Mouse (Mus musculus): Measurements from ENCODE around the gene Arfrp1. TPM values are rescaled to one million over a fixed set of nuclear protein-coding genes. Genes with fewer than 3 reads are reported as not detected.
A peak's percentile ranks its signal among the peaks of the same experiment; 100 is the strongest.

Gene Arfrp1
- polyA plus RNA-seq (2015; fragmentation: Nextera tagmentation; extraction: Ambion mirVana), result 90.5 and 98.2 TPM in 2 replicates

- Histone ChIP-seq H3K27ac (peak within 1 kb of the TSS; percentile 85), H3K27me3 (no peaks in the 10 kb centered on the region), H3K9me3 (replicated peaks) (no peaks in the 10 kb centered on the region), H3K36me3 (ENCODE audit: poor library complexity, severe bottlenecking) (peaks cover 49% of the 10 kb centered on the region), H3K4me2 (peak within 1 kb of the TSS; percentile 98), H3K4me3 (peak within 1 kb of the TSS; percentile 81), H3K9ac (peak within 1 kb of the TSS; percentile 92), H3K4me1 (peaks cover 44% of the 10 kb centered on the region)
- WGBS, result under 1% methylated on average over 70 of the region's 71 CpGs
- ATAC-seq, result peak; percentile 95
These were observed at the start of gene Arfrp1, which contains the start of gene Zgpat for GRCm38 (mm10) chr2:181364860-181365596. Gene Arfrp1 (minus strand): TSS chr2:181365404. Gene Zgpat (plus strand): TSS chr2:181364928.

GRCm38 (mm10) chr2:181413141-181413540, 47.9 kb upstream of the Arfrp1 start:
- H3K27ac ChIP-seq, result no peak overlapping the region
- no peak for ATAC-seq
- H3K4me2 ChIP-seq, result no peak overlapping the region
- 54% methylated on average over 2 of the region's 2 CpGs for WGBS
- no peak overlapping the region for H3K4me3 ChIP-seq
- H3K9ac ChIP-seq, result no peak overlapping the region
- H3K36me3 ChIP-seq (ENCODE audit: poor library complexity, severe bottlenecking), result no peaks in the 10 kb centered on the region
- H3K9me3 ChIP-seq (replicated peaks), result no peaks in the 10 kb centered on the region
- H3K27me3 ChIP-seq, result no peaks in the 10 kb centered on the region
- H3K4me1 ChIP-seq, result no peaks in the 10 kb centered on the region

GRCm38 (mm10) chr2:181410760-181411473, 45.7 kb upstream of the Arfrp1 start:
- Histone ChIP-seq H3K27me3 (no peaks in the 10 kb centered on the region), H3K9ac (0 out of 2 replicates have a peak overlapping the region, but pooled peaks have one; percentile 18), H3K4me2 (no peak overlapping the region), H3K27ac (peak overlapping the region; percentile 69; the same call in 1 of the 2 replicates), H3K4me3 (no peak overlapping the region), H3K9me3 (replicated peaks) (no peaks in the 10 kb centered on the region), H3K36me3 (ENCODE audit: poor library complexity, severe bottlenecking) (no peaks in the 10 kb centered on the region), H3K4me1 (no peaks in the 10 kb centered on the region)
- WGBS, result 31% methylated on average over 4 of the region's 4 CpGs
- ATAC-seq, result peak; percentile 80

GRCm38 (mm10) chr2:181409643-181410042, 44.4 kb upstream of the Arfrp1 start:
- Histone ChIP-seq H3K9me3 (replicated peaks) (no peaks in the 10 kb centered on the region), H3K4me3 (no peak overlapping the region), H3K27me3 (no peaks in the 10 kb centered on the region), H3K27ac (no peak overlapping the region), H3K4me2 (no peak overlapping the region), H3K9ac (no peak overlapping the region), H3K4me1 (no peaks in the 10 kb centered on the region), H3K36me3 (ENCODE audit: poor library complexity, severe bottlenecking) (no peaks in the 10 kb centered on the region)
- 86% methylated on average over 7 of the region's 7 CpGs for WGBS
- ATAC-seq, result no peak

- no peaks in the 10 kb centered on the region for H3K9me3 ChIP-seq (replicated peaks)
- H3K27ac ChIP-seq, result no peak overlapping the region
- H3K36me3 ChIP-seq (ENCODE audit: poor library complexity, severe bottlenecking), result no peaks in the 10 kb centered on the region
- no peaks in the 10 kb centered on the region for H3K27me3 ChIP-seq
- no peak overlapping the region for H3K9ac ChIP-seq
- 94% methylated on average over 3 of the region's 3 CpGs for WGBS
- H3K4me1 ChIP-seq, result no peaks in the 10 kb centered on the region
- no peak for ATAC-seq
- no peak overlapping the region for H3K4me3 ChIP-seq
- H3K4me2 ChIP-seq, result no peak overlapping the region
These were observed 38.5 kb upstream of the Arfrp1 start for GRCm38 (mm10) chr2:181403722-181404121.

- ATAC-seq, result no peak
These were observed 36.3 kb upstream of the Arfrp1 start for GRCm38 (mm10) chr2:181401497-181401896.

GRCm38 (mm10) chr2:181397207-181397761, 32.1 kb upstream of the Arfrp1 start:
- WGBS, result 67% methylated on average over 5 of the region's 5 CpGs
- H3K4me2 ChIP-seq, result no peak overlapping the region
- H3K36me3 ChIP-seq (ENCODE audit: poor library complexity, severe bottlenecking), result peaks cover 2% of the 10 kb centered on the region; the same call in 1 of the 2 replicates
- no peaks in the 10 kb centered on the region for H3K9me3 ChIP-seq (replicated peaks)
- ATAC-seq, result no peak
- no peak overlapping the region for H3K9ac ChIP-seq
- no peak overlapping the region for H3K4me3 ChIP-seq
- no peaks in the 10 kb centered on the region for H3K27me3 ChIP-seq
- H3K27ac ChIP-seq, result no peak overlapping the region
- no peaks in the 10 kb centered on the region for H3K4me1 ChIP-seq

More at GRCm38 (mm10) chr2:181401497-181401896, 36.3 kb upstream of the Arfrp1 start:
- 45% methylated on average over 1 of the region's 1 CpGs for WGBS
- H3K4me3 ChIP-seq, result no peak overlapping the region
- no peaks in the 10 kb centered on the region for H3K9me3 ChIP-seq (replicated peaks)
- H3K27ac ChIP-seq, result no peak overlapping the region
- H3K36me3 ChIP-seq (ENCODE audit: poor library complexity, severe bottlenecking), result no peaks in the 10 kb centered on the region
- H3K9ac ChIP-seq, result no peak overlapping the region
- no peaks in the 10 kb centered on the region for H3K4me1 ChIP-seq
- H3K27me3 ChIP-seq, result no peaks in the 10 kb centered on the region
- H3K4me2 ChIP-seq, result no peak overlapping the region

GRCm38 (mm10) chr2:181394086-181394485, 28.9 kb upstream of the Arfrp1 start:
- ATAC-seq, result no peak
- peaks cover 25% of the 10 kb centered on the region for H3K36me3 ChIP-seq (ENCODE audit: poor library complexity, severe bottlenecking)
- H3K4me3 ChIP-seq, result no peak overlapping the region
- H3K4me1 ChIP-seq, result no peaks in the 10 kb centered on the region
- H3K9ac ChIP-seq, result no peak overlapping the region
- H3K27me3 ChIP-seq, result no peaks in the 10 kb centered on the region
- H3K4me2 ChIP-seq, result no peak overlapping the region
- no peaks in the 10 kb centered on the region for H3K9me3 ChIP-seq (replicated peaks)
- no peak overlapping the region for H3K27ac ChIP-seq
- WGBS, result 90% methylated on average over 3 of the region's 3 CpGs

GRCm38 (mm10) chr2:181392600-181393213, 27.5 kb upstream of the Arfrp1 start:
- Histone ChIP-seq H3K4me1 (no peaks in the 10 kb centered on the region), H3K4me3 (no peak overlapping the region), H3K4me2 (no peak overlapping the region), H3K36me3 (ENCODE audit: poor library complexity, severe bottlenecking) (peaks cover 25% of the 10 kb centered on the region), H3K27ac (no peak overlapping the region), H3K27me3 (no peaks in the 10 kb centered on the region), H3K9me3 (replicated peaks) (no peaks in the 10 kb centered on the region), H3K9ac (no peak overlapping the region)
- ATAC-seq, result peak; percentile 77; the same call in 1 of the 2 replicates
- 40% methylated on average over 4 of the region's 4 CpGs for WGBS

GRCm38 (mm10) chr2:181391541-181391940, 26.3 kb upstream of the Arfrp1 start:
- ATAC-seq, result no peak
- Histone ChIP-seq H3K9ac (no peak overlapping the region), H3K4me2 (no peak overlapping the region), H3K27ac (no peak overlapping the region), H3K9me3 (replicated peaks) (no peaks in the 10 kb centered on the region), H3K4me3 (no peak overlapping the region), H3K27me3 (no peaks in the 10 kb centered on the region), H3K4me1 (no peaks in the 10 kb centered on the region), H3K36me3 (ENCODE audit: poor library complexity, severe bottlenecking) (peaks cover 33% of the 10 kb centered on the region)
- 77% methylated on average over 2 of the region's 2 CpGs for WGBS

- Histone ChIP-seq H3K27me3 (no peaks in the 10 kb centered on the region), H3K36me3 (ENCODE audit: poor library complexity, severe bottlenecking) (peaks cover 38% of the 10 kb centered on the region), H3K9me3 (replicated peaks) (no peaks in the 10 kb centered on the region), H3K4me3 (no peak overlapping the region), H3K27ac (no peak overlapping the region), H3K4me2 (no peak overlapping the region), H3K4me1 (no peaks in the 10 kb centered on the region), H3K9ac (no peak overlapping the region)
- 87% methylated on average over 15 of the region's 15 CpGs for WGBS
- 0 out of 2 replicates have a peak, but pooled peaks have one; percentile 33 for ATAC-seq
These were observed 25.8 kb upstream of the Arfrp1 start for GRCm38 (mm10) chr2:181391022-181391421.
